Mouse (Mus musculus) effector memory CD4-positive, alpha-beta T cell, adult 7 months (primary cell): ENCODE results near the gene Klrk1. TPM values are rescaled to one million over a fixed set of nuclear protein-coding genes. Genes with fewer than 3 reads are reported as not detected.

Source experiments
- polyA plus RNA-seq: library from polyadenylated mRNA; unstranded; fragments of 100-300 nt; shearing (Covaris generic); gene quantifications from one replicate; pipeline ENCODE4 v1.2.1, GENCODE M21; 2017

The Klrk1 gene
- 219 TPM for polyA plus RNA-seq

GRCm38 (mm10) chr6:129623735-129624134 lies at the start of gene Klrk1:
Klrk1 (minus strand) TSS chr6:129623864.

GRCm38 (mm10) chr6:129660589-129660988 lies 36.9 kb upstream of the Klrk1 start, which contains the start of gene Klrc2:
Klrc2 (minus strand) TSS chr6:129660689.

GRCm38 (mm10) chr6:129643237-129643636 lies 19.6 kb upstream of the Klrk1 start, which contains the start of gene Klrc3:
Klrc3 (minus strand) TSS chr6:129643337.

GRCm38 (mm10) chr6:129591508-129591907 lies 32.2 kb downstream of the Klrk1 start, which contains the start of gene Klrd1:
Klrd1 (plus strand) TSS chr6:129591782.

GRCm38 (mm10) chr6:129577605-129578004 lies 46.1 kb downstream of the Klrk1 start, which contains the start of gene Klre1:
Klre1 (plus strand) TSS chr6:129577905.

Other genes starting within 250 kb of the Klrk1 start
- gene Clec12b, start 238.0 kb downstream of the Klrk1 start, polyA plus RNA-seq = not detected
- 0.20 TPM for gene Clec1b, start 226.6 kb downstream of the Klrk1 start, polyA plus RNA-seq
- not detected for gene Clec9a, start 215.0 kb downstream of the Klrk1 start, polyA plus RNA-seq
- not detected for gene Clec1a, start 171.9 kb downstream of the Klrk1 start, polyA plus RNA-seq
- not detected for gene Olr1, start 116.7 kb downstream of the Klrk1 start, polyA plus RNA-seq
- not detected for gene Tmem52b, start 111.3 kb downstream of the Klrk1 start, polyA plus RNA-seq
- gene Gabarapl1, start 90.7 kb downstream of the Klrk1 start, polyA plus RNA-seq = 55.7 TPM
- 1.4 TPM for gene Klre1, start 46.0 kb downstream of the Klrk1 start, polyA plus RNA-seq
- gene Klrd1, start 32.1 kb downstream of the Klrk1 start, polyA plus RNA-seq = 53.0 TPM
- gene Klrc3, start 19.5 kb upstream of the Klrk1 start, polyA plus RNA-seq = not detected
- gene Klrc2, start 36.8 kb upstream of the Klrk1 start, polyA plus RNA-seq = 16.1 TPM
- 391 TPM for gene Klrc1, start 55.1 kb upstream of the Klrk1 start, polyA plus RNA-seq
- gene Klri1, start 93.3 kb upstream of the Klrk1 start, polyA plus RNA-seq = not detected
- gene Klri2, start 116.6 kb upstream of the Klrk1 start, polyA plus RNA-seq = 1.3 TPM
- gene Gm156, start 160.4 kb upstream of the Klrk1 start, polyA plus RNA-seq = not detected
- gene Gm17631, start 238.8 kb upstream of the Klrk1 start, polyA plus RNA-seq = not detected